Mouse (Mus musculus): ENCODE measurements around the gene Capn12. TPM values are rescaled to one million over a fixed set of nuclear protein-coding genes. Genes with fewer than 3 reads are reported as not detected.

Gene Capn12
- total RNA-seq, 2 experiments from 2014 or later, result 0.32 to 0.66 TPM

- no peak for DNase-seq (ENCODE audit: low spot score in 2 of 2)
- intact Hi-C loops (cut with DNase I), result no loop called here
Observed at GRCm38 (mm10) chr7:28936787-28937186, 55.6 kb downstream of the Capn12 start.

- intact Hi-C loops (cut with DNase I), result no loop called here
Observed at GRCm38 (mm10) chr7:28938654-28939053, 57.4 kb downstream of the Capn12 start.

GRCm38 (mm10) chr7:28939418-28940183 lies 58.4 kb downstream of the Capn12 start:
- DNase-seq (ENCODE audit: low spot score in 2 of 2), result no peak
- intact Hi-C loops (cut with DNase I), result no loop called here

More at GRCm38 (mm10) chr7:28938654-28939053, 57.4 kb downstream of the Capn12 start:
- no peak for DNase-seq (ENCODE audit: low spot score in 2 of 2)

GRCm38 (mm10) chr7:28941129-28941528 lies 59.9 kb downstream of the Capn12 start:
- no peak for DNase-seq (ENCODE audit: low spot score in 2 of 2)
- intact Hi-C loops (cut with DNase I), result no loop called here

GRCm38 (mm10) chr7:28941542-28941941 lies 60.3 kb downstream of the Capn12 start:
- no peak for DNase-seq (ENCODE audit: low spot score in 2 of 2)
- intact Hi-C loops (cut with DNase I), result no loop called here

Other genes starting within 250 kb of the Capn12 start
- 10 to 100 TPM; 21.6 to 21.8 TPM for gene Fbxo27, start 188.6 kb upstream of the Capn12 start, total RNA-seq (2021)
- gene Fbxo17, start 164.6 kb upstream of the Capn12 start, total RNA-seq (2021), result 1 to 10 TPM in 1 of 2 experiments, under 1 TPM in 1; 0.76 to 1.3 TPM
- gene Mrps12, start 139.6 kb upstream of the Capn12 start, total RNA-seq (2021), result 10 to 100 TPM; 60.3 to 67.4 TPM
- 10 to 100 TPM; 13.1 to 14.4 TPM for gene Sars2, start 139.4 kb upstream of the Capn12 start, total RNA-seq (2021)
- 1 to 10 TPM in 1 of 2 experiments, under 1 TPM in 1; 0.92 to 1.2 TPM for gene Ccer2, start 125.2 kb upstream of the Capn12 start, total RNA-seq (2021)
- 100 to 1,000 TPM; 151 to 166 TPM for gene Sirt2, start 114.7 kb upstream of the Capn12 start, total RNA-seq (2021)
- 10 to 100 TPM; 34.2 to 37.7 TPM for gene Nfkbib, start 113.9 kb upstream of the Capn12 start, total RNA-seq (2021)
- 1 to 10 TPM; 2.4 to 2.9 TPM for gene Rinl, start 92.5 kb upstream of the Capn12 start, total RNA-seq (2021)
- gene Hnrnpl, start 72.9 kb upstream of the Capn12 start, total RNA-seq (2021), result 100 to 1,000 TPM; 375 to 411 TPM
- 10 to 100 TPM; 41.5 to 46.6 TPM for gene Ech1, start 56.2 kb upstream of the Capn12 start, total RNA-seq (2021)
- gene Lgals4, start 47.6 kb upstream of the Capn12 start, total RNA-seq (2021), result 1 to 10 TPM; 2.2 to 2.7 TPM
- gene Lgals7, start 17.6 kb upstream of the Capn12 start, total RNA-seq (2021), result under 1 TPM in 1 of 2 experiments, not detected in 1; 0.50 TPM
- 100 to 1,000 TPM; 190 to 202 TPM for gene Actn4, start 80.9 kb downstream of the Capn12 start, total RNA-seq (2021)
- 100 to 1,000 TPM; 175 to 185 TPM for gene Eif3k, start 100.4 kb downstream of the Capn12 start, total RNA-seq (2021)
- gene Map4k1, start 100.6 kb downstream of the Capn12 start, total RNA-seq (2021), result 1 to 10 TPM; 1.7 to 1.8 TPM
- gene Ryr1, start 243.8 kb downstream of the Capn12 start, total RNA-seq (2021), result 1 to 10 TPM; 4.7 to 8.9 TPM